Mouse (Mus musculus): Measurements from ENCODE around the gene Lgr6.

Lgr6 gene

DNA sequence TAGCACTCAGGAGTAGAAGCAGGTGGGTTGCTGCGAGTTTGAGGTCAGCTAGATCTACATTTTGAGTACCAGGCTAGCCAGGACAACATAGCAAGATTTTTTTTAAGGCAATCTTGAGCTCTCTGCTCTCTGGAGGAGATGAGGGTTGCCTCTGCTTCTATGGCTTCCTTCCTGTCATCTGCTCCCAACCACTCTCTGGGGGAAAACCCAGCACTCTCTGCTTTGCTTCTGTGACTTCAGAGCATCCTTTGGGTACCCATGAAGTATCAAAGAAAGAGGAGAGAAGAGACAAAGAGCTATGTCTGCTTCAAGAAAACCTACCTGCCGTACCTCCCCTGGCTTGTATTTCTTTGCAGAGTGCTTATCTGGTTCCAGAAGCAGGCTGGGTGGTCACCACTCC, 38.9 kb upstream of the Lgr6 start:
- H3K9me3 ChIP-seq (ENCODE audit: low read length) = no peaks in the 10 kb centered on the region
- H3K27me3 ChIP-seq (ENCODE audit: insufficient read depth, low read length) = peaks cover 40% of the 10 kb centered on the region
- H3K36me3 ChIP-seq (ENCODE audit: insufficient read depth, low read length) = peaks cover 6% of the 10 kb centered on the region; the same call in 1 of the 2 replicates
- H3K4me3 ChIP-seq (replicated peaks; ENCODE audit: low read length) = no peak overlapping the region
- peaks cover 30% of the 10 kb centered on the region for H3K4me1 ChIP-seq (replicated peaks; ENCODE audit: low read depth, low read length)
- TF ChIP-seq POU5F1 (IDR thresholded peaks at IDR 0.05; ENCODE audit: borderline replicate concordance, low read length) = no peak
- no peak for TF ChIP-seq NANOG (IDR thresholded peaks at IDR 0.05; ENCODE audit: borderline replicate concordance, low read length)
- TF ChIP-seq CTCF (conservative IDR thresholded peaks at IDR 0.05; ENCODE audit: low read length) = no peak

DNA sequence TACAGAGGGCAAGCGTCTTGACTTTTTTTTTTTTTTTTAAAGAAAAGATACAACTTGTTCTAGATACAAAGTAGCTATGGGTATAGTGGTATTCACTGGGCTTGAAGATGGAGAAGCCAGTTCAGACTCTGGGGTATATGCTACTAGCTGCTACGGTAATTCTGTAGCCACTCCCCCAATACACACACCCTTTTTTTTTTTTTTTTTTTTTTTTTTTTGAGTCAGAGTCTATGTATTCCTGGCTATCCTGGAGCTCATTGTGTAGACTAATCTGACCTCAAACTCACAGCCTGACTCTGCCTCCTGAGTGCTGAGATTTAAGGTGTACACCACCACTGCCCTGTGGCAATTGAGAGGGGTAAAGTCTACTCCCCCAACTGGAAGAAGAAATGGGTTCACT, 37.4 kb upstream of the Lgr6 start:
- TF ChIP-seq POU5F1 (IDR thresholded peaks at IDR 0.05; ENCODE audit: borderline replicate concordance, low read length) (no peak), CTCF (conservative IDR thresholded peaks at IDR 0.05; ENCODE audit: low read length) (no peak), NANOG (IDR thresholded peaks at IDR 0.05; ENCODE audit: borderline replicate concordance, low read length) (no peak)
- H3K27me3 ChIP-seq (ENCODE audit: insufficient read depth, low read length) = peaks cover 40% of the 10 kb centered on the region
- no peaks in the 10 kb centered on the region for H3K9me3 ChIP-seq (ENCODE audit: low read length)
- H3K36me3 ChIP-seq (ENCODE audit: insufficient read depth, low read length) = peaks cover 5% of the 10 kb centered on the region; the same call in 1 of the 2 replicates
- peaks cover 20% of the 10 kb centered on the region for H3K4me1 ChIP-seq (replicated peaks; ENCODE audit: low read depth, low read length)
- no peak overlapping the region for H3K4me3 ChIP-seq (replicated peaks; ENCODE audit: low read length)

DNA sequence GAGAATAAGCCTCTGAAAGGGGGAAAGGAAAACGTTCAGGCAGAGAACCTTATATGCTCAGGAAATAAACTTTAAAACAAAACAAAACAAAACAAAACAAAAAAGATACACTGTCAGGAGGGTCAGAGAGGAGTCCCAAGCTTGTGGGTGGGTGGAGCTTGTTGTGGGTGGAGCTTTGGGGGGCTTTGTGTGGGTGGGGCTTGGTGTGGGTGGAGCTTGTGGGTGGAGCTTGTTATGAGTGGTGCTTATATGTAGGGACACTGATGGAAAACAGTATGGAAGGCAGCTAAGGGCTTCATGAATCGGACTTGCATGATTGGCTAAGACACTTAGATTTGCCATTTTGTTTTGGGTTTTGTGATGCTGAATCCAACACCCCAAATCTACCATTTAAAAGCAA, 34.8 kb upstream of the Lgr6 start:
- TF ChIP-seq CTCF (conservative IDR thresholded peaks at IDR 0.05; ENCODE audit: low read length) (no peak), NANOG (IDR thresholded peaks at IDR 0.05; ENCODE audit: borderline replicate concordance, low read length) (no peak), POU5F1 (IDR thresholded peaks at IDR 0.05; ENCODE audit: borderline replicate concordance, low read length) (no peak)
- peak overlapping the region; percentile 51; the same call in 1 of the 2 replicates for H3K4me3 ChIP-seq (replicated peaks; ENCODE audit: low read length)
- peaks cover 12% of the 10 kb centered on the region for H3K4me1 ChIP-seq (replicated peaks; ENCODE audit: low read depth, low read length)
- peaks cover 5% of the 10 kb centered on the region; the same call in 1 of the 2 replicates for H3K36me3 ChIP-seq (ENCODE audit: insufficient read depth, low read length)
- peaks cover 25% of the 10 kb centered on the region for H3K27me3 ChIP-seq (ENCODE audit: insufficient read depth, low read length)
- no peaks in the 10 kb centered on the region for H3K9me3 ChIP-seq (ENCODE audit: low read length)

DNA sequence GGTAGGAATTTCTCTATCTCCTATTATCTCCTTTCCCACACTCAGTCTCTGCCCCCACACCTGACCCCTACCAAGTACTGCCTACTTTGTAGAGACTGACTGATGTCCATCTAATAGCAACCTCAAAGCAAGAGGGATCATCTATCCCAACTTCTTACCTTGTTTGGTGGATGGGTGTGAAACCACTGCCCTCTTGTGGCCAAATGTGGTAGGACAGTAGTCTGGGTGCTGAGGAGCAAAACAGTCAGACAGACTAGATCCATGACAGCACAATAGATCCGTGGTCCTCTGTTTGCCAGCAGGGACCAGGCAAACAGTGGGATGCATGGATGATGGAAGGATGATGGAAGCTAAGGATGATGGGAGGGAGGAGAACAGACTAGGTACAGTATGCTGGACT, 31.4 kb upstream of the Lgr6 start:
- TF ChIP-seq CTCF (conservative IDR thresholded peaks at IDR 0.05; ENCODE audit: low read length) = peak; percentile 94
- TF ChIP-seq NANOG (IDR thresholded peaks at IDR 0.05; ENCODE audit: borderline replicate concordance, low read length) = no peak
- Histone ChIP-seq H3K36me3 (ENCODE audit: insufficient read depth, low read length) (no peaks in the 10 kb centered on the region), H3K4me3 (replicated peaks; ENCODE audit: low read length) (no peak overlapping the region), H3K9me3 (ENCODE audit: low read length) (no peaks in the 10 kb centered on the region), H3K27me3 (ENCODE audit: insufficient read depth, low read length) (peaks cover 5% of the 10 kb centered on the region), H3K4me1 (replicated peaks; ENCODE audit: low read depth, low read length) (peaks cover 35% of the 10 kb centered on the region)

DNA sequence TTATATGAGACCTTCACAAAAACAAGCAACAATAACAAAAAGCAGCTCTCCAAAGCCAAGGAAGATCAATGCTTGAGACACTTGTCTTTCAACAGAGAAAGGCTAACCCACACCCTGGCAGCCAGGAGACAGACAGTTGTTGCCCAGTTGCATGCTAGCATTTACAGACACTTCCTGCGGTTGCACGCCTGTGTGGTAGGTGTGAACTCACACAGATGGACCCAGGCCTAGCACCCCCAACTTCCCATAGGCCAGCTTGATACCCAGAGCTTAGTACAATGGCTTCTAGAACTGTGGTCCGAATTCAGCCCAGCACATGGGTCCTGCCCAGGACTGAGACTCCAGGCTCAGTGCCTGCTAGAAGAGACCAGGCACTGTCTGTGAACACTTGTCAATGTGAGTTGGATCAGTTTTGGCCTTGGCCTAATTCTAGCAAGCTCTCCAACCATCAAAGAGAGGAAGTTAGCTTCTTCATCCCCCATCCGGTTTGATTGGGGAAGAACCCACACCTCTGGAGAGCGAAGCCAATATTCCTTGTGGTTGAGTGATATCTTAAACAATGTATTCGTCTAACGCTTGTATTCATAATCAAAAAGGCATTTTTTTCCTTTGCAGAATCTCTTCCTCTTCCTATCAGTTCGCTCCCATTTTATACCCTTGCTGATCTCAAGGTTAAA, 30.2 kb upstream of the Lgr6 start:
- no peak overlapping the region for H3K4me3 ChIP-seq (replicated peaks; ENCODE audit: low read length)
- TF ChIP-seq NANOG (IDR thresholded peaks at IDR 0.05; ENCODE audit: borderline replicate concordance, low read length) = no peak
- TF ChIP-seq CTCF (conservative IDR thresholded peaks at IDR 0.05; ENCODE audit: low read length) = no peak
- TF ChIP-seq POU5F1 (IDR thresholded peaks at IDR 0.05; ENCODE audit: borderline replicate concordance, low read length) = no peak

DNA sequence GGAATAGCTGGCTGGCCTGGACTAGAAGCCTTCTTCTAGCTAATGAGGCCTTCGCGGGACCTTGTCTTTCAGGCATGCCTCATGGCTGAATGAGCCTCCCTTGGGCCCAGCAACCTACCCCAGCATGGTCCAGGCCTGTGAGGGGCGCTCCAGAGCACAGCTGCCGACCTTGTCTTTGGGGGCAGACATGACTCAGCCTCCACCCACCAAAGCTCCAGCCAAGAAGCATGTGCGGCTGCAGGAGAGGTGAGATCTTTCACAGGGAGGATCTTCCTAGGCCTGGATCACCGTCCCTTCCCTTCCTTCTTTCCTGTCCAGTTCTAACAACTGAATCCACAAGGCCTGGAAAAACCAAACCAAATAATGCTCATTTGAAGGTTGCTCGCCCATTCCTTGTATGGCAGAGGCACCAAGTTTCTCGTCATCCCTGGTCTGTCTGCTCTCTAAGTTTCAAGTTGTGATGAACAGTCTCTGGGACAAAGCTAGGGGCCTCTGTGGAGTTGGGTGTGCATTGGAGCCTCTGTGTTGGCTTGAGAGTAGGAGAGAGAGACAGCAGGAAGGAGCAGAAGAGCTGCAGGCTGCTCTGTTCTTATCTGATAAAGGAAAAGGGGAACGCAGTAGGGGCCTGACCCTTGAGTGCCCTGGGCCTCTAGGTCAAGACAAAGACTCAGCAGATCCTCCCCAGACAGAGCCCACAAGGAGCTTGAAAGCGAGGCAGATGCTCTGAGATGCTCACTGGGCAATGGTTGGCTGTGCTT, 28.8 kb upstream of the Lgr6 start:
- H3K36me3 ChIP-seq (ENCODE audit: insufficient read depth, low read length) = no peaks in the 10 kb centered on the region
- peaks cover 5% of the 10 kb centered on the region for H3K27me3 ChIP-seq (ENCODE audit: insufficient read depth, low read length)
- no peak for TF ChIP-seq CTCF (conservative IDR thresholded peaks at IDR 0.05; ENCODE audit: low read length)
- TF ChIP-seq POU5F1 (IDR thresholded peaks at IDR 0.05; ENCODE audit: borderline replicate concordance, low read length) = no peak
- no peak for TF ChIP-seq NANOG (IDR thresholded peaks at IDR 0.05; ENCODE audit: borderline replicate concordance, low read length)
- no peaks in the 10 kb centered on the region for H3K9me3 ChIP-seq (ENCODE audit: low read length)
- H3K4me1 ChIP-seq (replicated peaks; ENCODE audit: low read depth, low read length) = peaks cover 48% of the 10 kb centered on the region
- no peak overlapping the region for H3K4me3 ChIP-seq (replicated peaks; ENCODE audit: low read length)

More for the DNA sequence above, 30.2 kb upstream of the Lgr6 start:
- H3K4me1 ChIP-seq (replicated peaks; ENCODE audit: low read depth, low read length) = peaks cover 39% of the 10 kb centered on the region
- no peaks in the 10 kb centered on the region for H3K36me3 ChIP-seq (ENCODE audit: insufficient read depth, low read length)
- H3K27me3 ChIP-seq (ENCODE audit: insufficient read depth, low read length) = peaks cover 5% of the 10 kb centered on the region
- H3K9me3 ChIP-seq (ENCODE audit: low read length) = no peaks in the 10 kb centered on the region

DNA sequence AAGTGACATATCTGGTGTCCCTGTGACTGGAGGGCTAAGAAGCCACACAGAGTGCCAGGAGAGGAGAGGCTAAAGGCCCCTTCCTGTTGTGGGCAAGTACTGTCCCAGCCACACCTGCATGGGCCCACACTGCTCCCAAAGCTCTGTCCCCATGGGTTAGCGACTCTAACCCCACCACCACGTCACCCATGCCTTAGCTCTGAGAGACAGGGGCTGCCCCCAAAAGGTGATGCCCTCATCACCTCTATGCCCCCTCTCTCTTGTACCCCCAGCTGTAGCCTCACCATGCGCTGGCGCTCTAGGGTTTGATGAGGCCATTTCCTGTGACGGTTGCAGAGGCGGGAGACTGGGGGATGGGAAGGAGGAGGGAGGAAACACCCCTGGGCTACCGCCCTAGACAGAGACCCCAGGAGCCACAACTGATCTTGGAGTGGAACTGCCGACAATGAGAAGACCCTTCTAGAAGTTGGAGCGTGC, 27.9 kb upstream of the Lgr6 start:
- TF ChIP-seq POU5F1 (IDR thresholded peaks at IDR 0.05; ENCODE audit: borderline replicate concordance, low read length) (no peak), NANOG (IDR thresholded peaks at IDR 0.05; ENCODE audit: borderline replicate concordance, low read length) (no peak), CTCF (conservative IDR thresholded peaks at IDR 0.05; ENCODE audit: low read length) (no peak)
- H3K9me3 ChIP-seq (ENCODE audit: low read length) = no peaks in the 10 kb centered on the region
- H3K4me3 ChIP-seq (replicated peaks; ENCODE audit: low read length) = 0 out of 2 replicates have a peak overlapping the region, but pooled peaks have one; percentile 2
- H3K4me1 ChIP-seq (replicated peaks; ENCODE audit: low read depth, low read length) = peaks cover 55% of the 10 kb centered on the region
- no peaks in the 10 kb centered on the region for H3K36me3 ChIP-seq (ENCODE audit: insufficient read depth, low read length)
- H3K27me3 ChIP-seq (ENCODE audit: insufficient read depth, low read length) = peaks cover 5% of the 10 kb centered on the region

DNA sequence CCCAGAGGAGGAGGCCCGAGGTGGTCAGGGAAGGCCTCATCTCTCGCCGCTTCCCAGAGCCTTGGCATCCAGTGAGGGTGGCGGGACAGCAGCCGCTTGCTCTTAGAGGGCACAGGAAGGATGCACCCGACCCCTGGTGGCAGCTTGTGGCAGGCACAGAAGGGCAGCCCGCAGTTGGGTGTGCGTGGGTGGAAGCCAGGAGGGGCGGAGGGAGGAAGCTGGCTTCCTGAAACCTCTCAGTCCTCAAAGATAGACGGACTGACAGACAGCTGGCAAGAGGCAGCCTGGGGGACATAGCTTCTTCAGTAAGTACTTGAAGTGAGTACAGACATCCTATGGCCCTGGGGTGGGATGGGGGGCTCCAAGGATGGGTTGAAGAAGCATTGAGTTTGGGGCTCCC, 27.4 kb upstream of the Lgr6 start, which contains the start of gene Ptpn7:
Gene Ptpn7 (plus strand): TSS at position 228 of the 400 bp plus-strand sequence.
- Histone ChIP-seq H3K27me3 (ENCODE audit: insufficient read depth, low read length) (peaks cover 5% of the 10 kb centered on the region), H3K36me3 (ENCODE audit: insufficient read depth, low read length) (no peaks in the 10 kb centered on the region), H3K9me3 (ENCODE audit: low read length) (no peaks in the 10 kb centered on the region), H3K4me1 (replicated peaks; ENCODE audit: low read depth, low read length) (peaks cover 60% of the 10 kb centered on the region), H3K4me3 (replicated peaks; ENCODE audit: low read length) (0 out of 2 replicates have a peak within 1 kb of the TSS, but pooled peaks have one; percentile 50)
- TF ChIP-seq POU5F1 (IDR thresholded peaks at IDR 0.05; ENCODE audit: borderline replicate concordance, low read length) = no peak
- TF ChIP-seq CTCF (conservative IDR thresholded peaks at IDR 0.05; ENCODE audit: low read length) = peak; percentile 55

Data from E14TG2a.4 (cell line).